Mouse (Mus musculus) R1 (cell line): Measurements from ENCODE around the gene Tep1.
A peak's percentile ranks its signal among the peaks of the same experiment; 100 is the strongest.
"Not testable (repeated sequence)": the region's sequence is repeated elsewhere in the genome, so short reads cannot be mapped to it uniquely, and the experiment has no call there.

Experiments
- DNase-seq: peaks from one replicate; pipeline ENCODE4 v3.0.0-alpha.2; 2018; ENCODE audit warnings: low read depth, low spot score

The Tep1 gene

DNA sequence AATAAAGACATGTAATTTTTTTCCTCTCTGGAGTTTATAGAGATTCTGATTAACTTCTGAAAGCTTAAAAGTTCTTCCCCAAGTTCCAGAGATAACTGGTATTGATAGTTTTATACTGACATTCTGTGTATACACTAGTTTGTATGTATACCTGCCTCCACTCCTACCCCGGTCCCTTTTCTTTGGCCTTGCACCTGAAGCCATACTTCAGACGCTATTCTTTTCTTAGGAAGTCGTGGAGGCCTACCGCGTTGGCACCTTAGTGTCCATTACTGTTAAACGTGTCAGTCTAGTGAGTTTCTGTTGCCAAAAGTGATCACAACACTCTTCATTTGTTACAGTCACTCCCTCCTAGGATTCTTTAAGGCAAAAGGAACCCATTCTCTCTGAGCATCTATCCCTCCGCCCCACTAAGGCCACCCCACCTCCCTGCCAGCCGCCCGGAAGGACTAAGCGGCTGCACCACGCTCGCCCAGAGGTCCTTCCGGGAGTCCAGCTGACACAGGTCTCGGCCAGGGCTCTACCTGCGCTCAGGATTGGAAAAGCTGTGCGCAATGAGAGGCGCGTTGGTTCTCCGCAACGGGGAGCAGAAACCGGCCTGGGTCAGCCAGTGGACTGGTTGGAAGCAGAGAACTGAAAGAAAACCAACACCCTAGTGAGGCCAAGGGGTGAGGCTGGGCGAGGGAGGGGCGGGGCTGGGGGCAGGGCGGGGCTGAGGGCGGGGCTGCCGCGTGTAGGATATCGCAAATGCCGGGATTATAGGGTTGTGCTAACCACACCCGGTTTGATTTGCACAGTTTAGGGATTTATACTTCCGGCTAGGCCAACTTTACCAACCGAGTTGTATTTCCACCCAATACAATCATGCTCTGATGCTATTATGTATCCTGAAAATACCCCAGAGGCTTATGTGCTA is at the start of gene Tep1:
Gene Tep1 (minus strand): TSS at position 672 of the 916 bp plus-strand sequence.
- DNase-seq, result peak; percentile 94

DNA sequence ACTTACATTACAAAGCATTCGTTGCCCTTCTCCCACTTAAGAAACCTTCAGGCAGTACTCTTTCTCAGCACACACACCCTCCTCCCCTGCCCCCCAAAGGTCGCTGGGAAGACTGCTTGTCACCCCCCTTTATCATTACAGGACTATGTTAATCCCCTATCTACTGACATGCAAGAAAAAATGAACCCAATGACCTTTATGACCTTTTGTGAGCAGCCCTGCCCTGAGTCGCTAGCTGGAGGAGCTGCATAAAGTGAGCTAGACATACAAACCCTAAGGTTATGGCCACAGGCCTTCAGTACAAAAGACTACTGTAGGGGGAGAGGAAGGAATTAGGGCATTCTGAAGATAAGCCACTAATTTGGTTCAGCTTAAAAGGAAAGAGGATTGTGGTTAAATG is 41.0 kb upstream of the Tep1 start:
- peak; percentile 84 for DNase-seq

DNA sequence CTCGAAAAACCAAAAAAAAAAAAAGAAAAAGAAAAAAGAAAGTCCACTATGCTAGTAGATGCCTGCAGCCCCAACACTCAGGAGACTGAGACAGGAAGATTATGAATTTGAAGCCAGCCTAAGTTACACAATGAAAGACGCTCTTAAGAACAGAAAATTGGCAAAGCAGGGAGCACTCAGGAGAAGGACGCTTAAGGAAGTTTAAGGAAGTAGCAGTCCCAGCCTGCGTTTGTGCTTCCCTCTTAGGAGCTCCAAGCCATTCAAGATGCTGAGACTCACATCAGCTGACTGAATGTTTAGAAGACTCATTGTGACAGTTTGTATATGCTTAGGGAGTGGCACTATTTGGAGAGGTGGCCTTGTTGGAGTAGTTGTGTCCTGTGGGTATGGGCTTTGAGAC is 37.8 kb upstream of the Tep1 start:
- DNase-seq, result no peak

DNA sequence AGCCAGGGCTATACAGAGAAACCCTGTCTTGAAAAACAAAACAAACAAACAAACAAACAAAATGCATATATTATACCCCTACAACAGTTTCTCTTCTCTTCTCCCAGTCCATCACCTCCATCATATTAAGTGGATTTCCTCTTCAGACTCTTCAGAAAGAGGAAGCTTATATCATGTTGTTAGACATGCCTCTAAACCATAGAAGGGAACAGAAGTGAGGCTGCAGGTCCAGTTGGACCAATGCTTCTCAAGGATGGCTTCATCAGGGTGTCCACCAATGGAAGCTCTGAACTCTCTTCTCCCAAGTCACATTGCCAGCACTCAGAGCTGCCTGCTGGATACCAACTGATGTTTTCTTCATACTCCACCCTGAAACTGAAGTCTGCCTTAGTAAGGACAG is 35.0 kb upstream of the Tep1 start:
- DNase-seq, result not testable (repeated sequence)

DNA sequence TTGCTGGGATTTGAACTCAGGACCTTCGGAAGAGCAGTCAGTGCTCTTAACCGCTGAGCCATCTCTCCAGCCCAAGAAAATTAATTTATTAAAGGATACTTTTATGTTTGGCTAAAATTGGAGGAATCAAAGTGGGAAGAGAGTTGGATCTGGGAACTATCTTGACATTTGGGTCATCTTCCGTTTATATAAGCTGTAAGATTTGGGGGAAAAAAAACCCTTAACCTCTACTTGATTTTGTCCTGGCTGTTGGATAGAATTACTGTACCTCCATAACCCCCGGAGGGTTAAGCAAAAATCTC is 34.4 kb upstream of the Tep1 start:
- no peak for DNase-seq

DNA sequence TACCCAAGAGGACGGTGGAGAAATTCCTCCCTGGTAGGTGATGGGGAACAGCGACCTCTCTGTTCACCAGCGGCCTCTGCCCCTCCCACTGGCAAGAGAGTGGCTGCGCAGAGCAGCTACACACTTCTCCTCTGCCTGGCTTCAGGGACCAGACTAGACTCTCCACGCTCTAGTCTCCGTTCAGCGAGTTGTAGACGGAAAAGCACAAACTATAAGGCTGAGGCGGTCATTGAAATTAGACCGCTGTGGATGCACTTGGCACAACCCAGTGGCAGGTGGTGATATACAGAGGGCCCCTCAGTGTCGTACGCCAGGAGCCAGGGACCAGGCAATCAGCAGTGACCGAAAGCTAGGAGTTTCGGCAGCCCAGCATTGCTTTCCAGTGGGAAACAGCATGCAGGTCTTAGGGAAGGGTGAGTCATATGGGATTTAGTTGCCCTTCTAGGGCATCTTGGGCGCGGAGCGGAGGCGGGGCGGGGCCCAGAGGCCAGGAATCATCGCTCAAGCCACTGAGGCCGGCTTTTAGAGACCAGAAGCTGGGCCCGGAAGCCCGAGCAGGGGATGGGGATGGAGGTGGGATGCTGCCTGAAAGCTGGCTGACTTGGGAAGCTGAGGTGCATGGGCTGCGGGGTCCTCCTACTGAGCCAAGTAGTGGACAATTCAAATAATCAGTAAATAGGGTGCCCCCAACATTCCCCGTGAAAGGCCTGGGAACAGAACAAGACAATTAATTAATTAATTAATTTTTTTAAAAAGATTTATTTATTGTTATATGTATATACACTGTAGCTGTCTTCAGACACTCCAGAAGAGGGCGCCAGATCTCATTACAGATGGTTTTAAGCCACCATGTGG is 33.8 kb upstream of the Tep1 start:
- peak; percentile 48 for DNase-seq

DNA sequence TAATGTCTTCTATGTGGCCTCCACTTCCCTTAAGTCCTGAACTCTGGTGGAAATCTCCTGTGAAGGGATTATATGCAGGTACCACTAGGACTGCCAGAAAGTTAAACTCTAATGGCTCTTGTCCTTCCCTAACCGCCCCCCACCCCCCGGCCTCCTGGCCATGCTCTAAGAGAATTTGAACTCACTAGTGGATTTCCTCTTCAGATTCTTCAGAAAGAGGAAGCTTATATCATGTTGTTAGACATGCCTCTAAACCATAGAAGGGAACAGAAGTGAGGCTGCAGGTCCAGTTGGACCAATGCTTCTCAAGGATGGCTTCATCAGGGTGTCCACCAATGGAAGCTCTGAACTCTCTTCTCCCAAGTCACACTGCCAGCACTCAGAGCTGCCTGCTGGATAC is 27.6 kb upstream of the Tep1 start:
- DNase-seq, result not testable (repeated sequence)

DNA sequence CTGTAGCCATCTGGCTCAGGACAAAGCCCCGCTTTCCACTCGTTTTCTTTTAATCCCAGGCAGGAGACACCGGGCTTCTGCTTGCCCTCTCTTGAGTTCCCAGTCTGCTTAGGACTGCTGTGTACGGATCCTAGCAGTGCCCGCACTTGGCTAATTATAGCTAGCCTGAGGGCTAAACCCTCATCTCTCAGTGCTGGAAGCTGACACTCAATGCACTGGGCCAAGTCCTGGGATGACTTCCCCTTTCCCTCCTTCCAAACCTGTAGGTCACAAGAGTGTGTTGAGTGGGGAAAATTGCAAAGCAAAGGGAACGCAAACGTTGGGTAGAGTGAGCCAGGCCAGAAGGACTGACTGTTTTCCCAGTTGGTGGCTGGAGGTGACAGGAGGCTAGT is 27.0 kb upstream of the Tep1 start, which contains the start of gene Klhl33:
Gene Klhl33 (minus strand): TSS at position 134 of the 392 bp plus-strand sequence.
- DNase-seq, result peak; percentile 16

DNA sequence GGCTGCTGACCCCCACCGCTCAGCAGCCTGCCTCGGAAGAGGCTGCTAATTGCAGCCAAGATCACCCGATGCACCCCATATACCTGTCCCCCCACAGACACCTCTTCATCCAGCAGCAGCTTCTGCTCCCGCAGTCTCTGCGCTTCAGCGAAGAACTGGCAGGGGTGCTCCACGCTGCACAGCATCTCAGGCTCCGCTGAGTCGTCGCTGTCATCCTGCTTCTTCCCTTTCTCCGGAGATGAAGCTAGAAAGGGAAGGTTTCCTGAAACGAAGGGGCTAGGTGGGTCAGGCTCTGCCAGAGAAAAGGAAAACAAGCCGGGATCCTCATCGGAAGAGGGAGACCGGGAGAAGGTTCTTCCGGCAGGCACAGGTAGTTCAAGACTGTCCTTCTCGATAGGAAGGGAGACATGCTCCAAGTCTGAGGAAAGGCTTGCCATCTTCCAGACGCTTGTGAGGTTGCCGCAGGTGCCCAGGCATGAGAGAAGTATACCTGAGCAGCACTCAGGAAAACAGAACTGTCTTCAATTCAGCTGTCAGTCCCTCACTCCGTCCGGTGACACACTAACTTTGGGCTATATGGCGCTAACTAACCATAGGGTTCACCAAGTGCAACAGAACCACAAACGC is 26.5 kb upstream of the Tep1 start:
- peak; percentile 50 for DNase-seq

DNA sequence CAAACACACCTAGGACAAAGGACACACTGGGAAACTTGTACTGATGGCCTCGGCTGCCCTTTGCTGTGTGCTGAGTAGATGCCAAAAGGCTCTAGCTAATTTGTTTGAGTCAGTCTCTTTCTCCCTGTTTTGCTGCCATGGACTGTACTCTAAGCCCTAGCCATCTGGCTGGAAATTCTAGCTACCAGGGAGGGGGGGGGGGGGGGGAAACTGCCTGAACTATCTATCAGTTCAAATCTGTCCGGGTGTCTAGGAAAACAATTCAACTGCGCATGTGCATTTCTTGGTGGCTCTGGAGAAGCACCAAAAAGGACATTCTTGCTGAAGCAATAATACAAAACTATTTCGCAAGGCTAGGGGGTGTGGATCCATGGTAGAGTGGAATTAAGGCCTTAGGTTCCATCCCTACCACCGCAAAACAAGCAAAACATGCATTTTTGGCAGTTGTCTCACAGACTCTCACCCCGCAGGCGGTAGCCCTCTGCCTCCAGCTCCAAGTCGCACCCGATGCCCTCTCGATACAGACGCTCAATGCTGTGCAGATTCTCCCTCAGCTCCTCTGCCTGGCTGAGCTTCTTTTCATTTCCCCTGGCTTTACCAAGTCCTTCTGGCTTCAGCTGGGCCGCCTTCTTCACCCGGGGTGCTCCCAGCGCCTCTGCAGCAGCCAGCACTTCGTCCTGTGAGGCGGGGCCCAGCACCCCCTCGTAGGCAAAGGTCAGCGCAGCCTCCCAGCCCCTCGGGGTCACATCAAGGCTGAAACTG is 25.8 kb upstream of the Tep1 start:
- DNase-seq, result peak; percentile 32

DNA sequence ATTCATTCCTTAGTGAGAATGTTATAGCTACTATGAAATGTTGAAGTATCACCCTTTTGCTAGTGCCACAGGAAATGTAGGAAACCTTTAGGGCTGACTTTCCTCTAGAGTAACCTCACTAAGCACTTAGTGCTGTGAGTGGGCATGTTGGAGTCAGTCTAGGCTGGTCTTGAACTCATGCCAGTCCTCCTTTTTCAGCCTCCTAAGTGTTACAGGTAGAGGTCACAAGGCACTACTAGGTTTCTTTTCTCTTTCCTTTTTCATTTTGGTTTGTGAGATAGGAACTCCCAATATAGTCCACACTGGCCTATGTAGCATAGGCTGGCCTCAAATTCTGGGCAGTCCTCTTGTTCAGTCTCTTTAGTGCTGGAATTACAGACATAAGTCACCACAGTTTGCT is 25.0 kb upstream of the Tep1 start:
- no peak for DNase-seq

DNA sequence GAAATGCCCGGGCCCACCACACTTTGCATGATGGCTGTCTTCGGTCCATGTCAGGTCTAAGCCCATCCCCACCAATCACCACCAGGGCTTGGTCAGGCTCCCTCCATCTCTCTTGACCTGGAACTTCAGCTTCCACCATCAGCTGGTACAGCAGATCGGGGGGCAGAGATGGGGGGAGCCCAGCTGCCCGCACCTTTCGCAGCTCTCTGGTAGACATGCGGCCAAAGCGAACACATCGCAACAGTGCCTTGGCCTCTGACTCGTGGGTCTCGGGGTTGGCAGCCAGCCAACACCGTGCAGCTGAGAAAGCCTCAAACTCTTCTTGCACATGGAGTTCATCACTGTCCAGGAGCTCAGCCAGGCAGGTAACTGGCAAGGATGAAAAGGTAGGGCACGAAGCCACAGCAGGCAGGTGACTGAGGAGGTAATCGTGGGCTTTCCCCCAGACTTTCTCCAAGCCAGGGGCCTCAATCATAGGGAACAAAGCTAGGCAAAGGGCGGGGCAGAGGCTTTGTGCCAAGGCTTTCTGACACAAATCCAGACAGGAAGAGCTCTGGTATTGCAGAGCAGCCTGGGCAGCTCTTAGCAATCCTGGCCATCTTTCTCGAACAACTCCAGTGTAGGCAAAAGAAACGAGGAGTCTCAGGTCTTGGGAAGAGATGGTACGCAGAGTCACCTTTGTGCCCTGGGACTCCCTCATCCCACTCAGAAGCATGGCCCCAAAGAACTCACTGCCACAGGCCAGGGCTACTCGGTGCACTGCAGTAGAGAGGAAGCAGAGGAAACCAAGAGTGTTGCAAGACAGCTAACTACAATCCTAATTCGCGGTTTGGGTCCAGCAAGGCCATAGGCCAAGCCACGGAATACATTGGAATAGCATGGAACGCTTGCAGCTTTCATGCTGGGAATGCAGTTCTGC is 22.4 kb upstream of the Tep1 start:
- DNase-seq, result peak; percentile 28

DNA sequence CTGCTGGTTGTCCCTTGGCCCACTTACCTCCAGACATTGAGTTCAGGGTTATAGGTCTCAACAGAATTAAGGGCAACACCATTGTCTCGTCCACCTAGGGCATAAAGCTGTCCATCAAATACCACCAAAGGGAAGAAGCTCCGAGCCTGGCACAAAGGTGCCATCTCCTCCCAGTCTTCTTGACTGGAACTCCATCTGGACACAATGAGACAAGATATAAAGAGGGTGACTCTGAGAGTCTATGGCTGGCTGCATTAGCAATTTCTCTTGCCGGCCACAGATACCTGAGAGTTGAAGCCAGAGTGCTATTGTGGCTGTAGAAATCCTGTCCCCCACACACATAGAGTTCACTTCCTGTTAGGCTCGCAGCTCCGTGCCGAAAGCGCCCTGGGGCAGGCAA is 21.7 kb upstream of the Tep1 start:
- DNase-seq, result no peak

DNA sequence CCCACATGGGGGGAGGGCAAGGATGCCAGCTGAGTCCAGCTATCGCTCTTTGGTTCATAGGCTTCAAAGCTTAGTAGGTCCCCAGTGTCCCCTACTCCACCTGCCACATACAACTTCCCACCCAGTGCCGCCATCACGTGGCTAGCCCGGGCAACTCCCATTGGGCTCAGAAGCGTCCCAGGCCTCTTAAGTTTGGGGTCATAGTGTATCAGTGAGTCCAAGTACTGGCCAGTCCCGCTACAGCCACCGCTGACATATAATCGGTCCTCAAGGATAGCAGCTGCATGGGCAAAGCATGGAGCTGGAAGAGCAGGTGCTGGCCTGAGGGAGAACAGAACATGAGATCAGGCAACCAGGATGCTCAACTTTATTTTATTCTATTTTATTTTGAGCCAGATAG is 21.3 kb upstream of the Tep1 start:
- peak; percentile 29 for DNase-seq

DNA sequence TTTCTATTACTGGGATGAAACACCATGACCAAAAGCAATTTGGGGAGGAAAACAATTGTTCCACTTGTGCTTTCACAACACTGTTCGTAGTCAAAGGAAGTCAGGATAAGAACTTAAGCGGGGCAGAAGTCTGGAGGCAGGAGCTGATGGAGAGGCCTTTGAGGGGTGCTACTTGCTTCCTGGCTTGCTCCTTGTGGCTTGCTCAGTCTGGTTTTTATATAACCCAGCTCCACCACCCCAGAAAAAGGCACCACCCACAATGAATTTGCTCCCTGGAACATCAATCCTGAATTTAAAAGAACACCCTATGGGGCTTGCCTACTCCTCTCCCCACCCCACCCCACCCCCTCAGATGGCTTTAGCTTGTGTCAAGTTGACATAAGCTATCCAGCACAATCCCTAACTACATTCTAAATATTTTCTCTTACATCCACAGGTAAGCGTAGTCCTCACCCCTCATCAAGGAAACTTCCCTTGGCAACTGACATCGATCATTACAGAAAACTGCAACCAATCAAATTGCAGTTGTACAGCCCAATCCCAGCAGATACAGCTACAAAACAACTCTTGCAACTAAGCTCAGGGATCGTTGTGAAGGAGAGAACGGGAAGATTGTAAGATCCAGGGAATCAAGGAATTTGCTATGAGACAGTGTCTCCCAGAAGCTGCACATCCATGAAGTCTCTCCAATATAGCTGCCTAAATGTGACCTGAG is 6.0 kb upstream of the Tep1 start:
- DNase-seq, result peak; percentile 8

DNA sequence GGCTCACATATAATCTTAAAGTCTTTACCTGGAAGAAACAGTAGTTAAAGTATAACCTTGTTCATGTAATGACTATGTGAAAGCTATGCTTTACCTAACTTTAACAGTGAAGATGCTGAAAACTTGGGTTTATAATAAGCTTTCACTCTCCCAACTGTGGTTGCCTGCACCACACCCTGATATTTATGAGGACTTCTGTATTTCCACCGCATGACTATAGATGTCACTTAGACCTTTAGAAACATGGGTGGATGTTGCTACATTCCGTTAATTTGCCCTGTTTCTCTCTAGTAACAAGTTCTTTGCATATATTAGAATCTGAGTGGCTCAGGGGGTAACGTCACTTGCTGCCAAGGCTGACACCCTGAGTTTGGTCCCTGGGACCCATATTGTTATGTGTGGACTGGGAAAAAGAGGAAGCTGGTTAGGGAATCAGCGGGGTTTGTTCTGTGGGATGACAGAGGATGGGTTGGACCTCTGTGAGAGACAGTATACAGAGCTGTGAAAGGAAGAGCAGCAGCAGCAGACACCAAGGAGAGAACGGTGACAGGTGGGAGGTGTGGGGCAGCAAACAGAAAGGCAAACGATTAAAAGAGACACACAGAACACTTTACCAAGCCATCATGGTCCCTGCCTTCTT is 5.4 kb upstream of the Tep1 start:
- DNase-seq, result no peak

DNA sequence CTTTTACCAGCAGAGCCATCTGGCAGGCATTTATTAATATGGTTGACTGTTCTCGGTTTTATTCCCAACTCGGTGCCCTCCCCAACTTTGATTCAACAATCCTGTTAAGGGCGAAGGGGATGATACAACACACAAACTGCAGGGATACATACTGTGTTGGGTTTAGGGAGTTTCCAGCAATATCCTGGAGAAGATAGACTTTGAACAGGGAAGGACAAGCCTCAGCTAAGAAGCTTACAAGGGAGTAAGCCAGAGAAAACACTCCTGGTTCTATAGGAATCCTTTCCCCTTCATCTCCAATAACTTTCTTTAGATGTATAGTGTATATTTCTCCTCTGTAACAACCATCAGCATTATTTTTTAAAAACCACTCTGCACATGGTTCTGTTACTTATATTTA is 4.8 kb upstream of the Tep1 start:
- no peak for DNase-seq

DNA sequence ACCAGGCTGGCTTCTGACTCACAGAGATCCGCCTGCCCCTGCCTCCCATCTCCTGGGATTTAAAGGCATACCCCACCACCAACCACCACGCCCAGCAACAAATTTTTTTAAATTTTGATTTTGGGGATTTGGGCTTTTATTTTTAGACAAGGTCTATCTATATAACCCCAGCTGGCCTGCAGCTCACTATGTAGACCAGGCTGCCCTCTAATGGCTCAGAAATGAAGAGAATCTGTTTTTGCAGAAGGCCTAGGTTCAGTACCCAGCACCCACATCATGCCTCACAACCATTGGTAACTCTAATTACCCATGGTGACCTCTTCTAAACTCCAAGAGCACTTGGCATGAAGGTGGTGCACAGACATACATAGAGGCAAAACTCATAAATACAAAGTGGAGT is 924 bp upstream of the Tep1 start:
- peak; percentile 15 for DNase-seq

DNA sequence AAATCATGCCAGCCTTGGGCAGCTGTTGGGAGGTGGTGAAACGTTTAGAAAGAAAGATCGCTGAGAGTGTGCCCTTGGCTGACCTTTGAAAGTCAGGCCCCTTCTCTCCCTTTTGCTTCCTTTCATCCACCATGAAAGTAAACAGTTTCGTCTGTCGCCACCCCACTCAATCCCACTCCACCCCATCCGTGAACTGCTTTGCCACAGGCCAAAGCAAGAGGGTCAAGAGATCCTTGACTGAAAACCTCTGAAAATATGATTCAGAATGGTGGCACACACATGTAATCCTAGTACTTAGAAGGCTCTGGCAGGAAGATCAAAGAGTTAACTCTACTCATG is 414 bp upstream of the Tep1 start:
- no peak for DNase-seq
